Mouse (Mus musculus) lung, postnatal 0 days (tissue): ENCODE measurements at regions not wholly inside any gene's neighbourhood (a gene's known extent, or its start where the extent isn't known, plus 50 kb on each side); places are given as distances from the start of the nearest gene placed in this dataset.

Source experiments
- CTCF ChIP-seq: IDR thresholded peaks from 2 replicates; pipeline ENCODE4 v1.5.1; 2016; ENCODE audit warnings: antibody characterized with exemption, mild to moderate bottlenecking
- EP300 ChIP-seq: IDR thresholded peaks from 2 replicates; pipeline ENCODE4 v1.6.1; 2016; ENCODE audit warnings: antibody characterized with exemption, mild to moderate bottlenecking, control low read depth

DNA sequence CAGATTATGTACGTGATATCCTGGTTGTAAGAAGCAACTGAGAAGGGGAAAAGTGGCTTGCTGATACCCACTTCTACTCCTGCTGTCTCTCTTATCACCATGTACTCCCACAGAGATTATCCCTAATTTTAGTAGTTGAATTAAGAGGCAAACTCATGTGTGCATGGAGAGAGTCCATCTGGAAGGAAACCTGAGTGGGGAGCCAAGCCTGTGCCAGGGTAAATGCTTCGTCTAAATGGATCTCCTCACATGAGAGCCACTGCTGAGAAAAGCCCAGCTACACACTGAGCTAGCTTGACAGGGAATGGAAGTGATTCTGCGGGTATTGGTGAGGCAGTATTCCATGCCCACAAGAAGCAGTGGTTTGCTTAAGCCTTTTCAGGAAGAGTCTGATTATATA lies 445.0 kb upstream of the Tecrl start:
- TF ChIP-seq CTCF (no peak), EP300 (no peak)
